Mouse (Mus musculus) neutrophil, adult 83 days (primary cell): Measurements from ENCODE around the gene Slc5a4a. TPM values are rescaled to one million over a fixed set of nuclear protein-coding genes. Genes with fewer than 3 reads are reported as not detected.

Experiments used
- total RNA-seq, 2 experiments: library from RNA; stranded (reverse); gene quantifications; one replicate each; pipeline ENCODE4 v1.2.4; 2023

Gene Slc5a4a
- not detected for total RNA-seq

GRCm38 (mm10) chr10:76147278-76147677, at the start of gene Slc5a4a:
Gene Slc5a4a, plus strand, starts transcription at chr10:76147451.

DNA sequence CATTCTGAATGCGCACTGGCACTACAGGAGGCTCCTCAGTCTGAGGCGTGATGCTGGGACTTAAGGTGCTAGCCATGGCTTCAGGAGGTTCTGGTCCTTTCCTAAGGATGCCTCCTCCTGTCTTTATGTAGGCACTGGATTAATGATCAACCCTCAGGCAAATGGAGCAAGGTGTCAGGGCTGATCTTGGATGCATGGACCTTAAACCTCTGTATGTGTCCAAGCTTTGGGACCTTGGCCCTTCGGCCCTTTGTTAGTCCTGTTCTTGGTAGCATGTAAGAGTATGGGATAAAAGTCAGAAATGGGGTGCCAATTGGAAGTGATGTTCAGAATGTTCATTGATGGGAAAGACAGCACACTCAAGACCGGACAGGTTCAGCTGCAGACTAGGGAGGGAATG, 36.4 kb upstream of the Slc5a4a start, which contains the start of gene Slc5a4b:
Gene Slc5a4b, minus strand, starts transcription at position 101 of the 400 bp plus-strand sequence.

GRCm38 (mm10) chr10:76237341-76238225, 90.3 kb downstream of the Slc5a4a start, which contains the start of gene Prmt2:
Gene Prmt2, minus strand, starts transcription at chr10:76237865.

Other genes with a start within 250 kb of the Slc5a4a start
- gene Smarcb1, start 225.8 kb upstream of the Slc5a4a start, total RNA-seq, result 10 to 100 TPM; 37.4 to 38.3 TPM
- 10 to 100 TPM in 1 of 2 experiments, 1 to 10 TPM in 1; 8.0 to 10.3 TPM for gene Chchd10, start 214.3 kb upstream of the Slc5a4a start, total RNA-seq
- under 1 TPM in 1 of 2 experiments, not detected in 1; 0.20 TPM for gene Mmp11, start 211.0 kb upstream of the Slc5a4a start, total RNA-seq
- 1 to 10 TPM; 1.0 to 1.6 TPM for gene Gm867, start 206.8 kb upstream of the Slc5a4a start, total RNA-seq
- 1 to 10 TPM; 2.6 to 3.6 TPM for gene Vpreb3, start 204.4 kb upstream of the Slc5a4a start, total RNA-seq
- under 1 TPM in 1 of 2 experiments, not detected in 1; 0.13 TPM for gene Gm5134, start 192.9 kb upstream of the Slc5a4a start, total RNA-seq
- 1 to 10 TPM; 3.3 to 5.6 TPM for gene Zfp280b, start 114.8 kb upstream of the Slc5a4a start, total RNA-seq
- gene Slc5a4b, start 36.5 kb upstream of the Slc5a4a start, total RNA-seq, result not detected
- 1 to 10 TPM; 1.3 to 1.6 TPM for gene Prmt2, start 90.4 kb downstream of the Slc5a4a start, total RNA-seq
- gene S100b, start 106.4 kb downstream of the Slc5a4a start, total RNA-seq, result not detected
- 1 to 10 TPM; 5.8 to 5.9 TPM for gene Dip2a, start 197.8 kb downstream of the Slc5a4a start, total RNA-seq